Mouse (Mus musculus): Measurements from ENCODE around the gene Arfgef3.

Arfgef3 gene

GRCm38 (mm10) chr10:18743286-18744142 lies at the start of gene Arfgef3:
Gene Arfgef3, minus strand, starts transcription at chr10:18743949.
- peak; percentile 63 for DNase-seq (ENCODE audit: extremely low spot score, low spot score)

DNA sequence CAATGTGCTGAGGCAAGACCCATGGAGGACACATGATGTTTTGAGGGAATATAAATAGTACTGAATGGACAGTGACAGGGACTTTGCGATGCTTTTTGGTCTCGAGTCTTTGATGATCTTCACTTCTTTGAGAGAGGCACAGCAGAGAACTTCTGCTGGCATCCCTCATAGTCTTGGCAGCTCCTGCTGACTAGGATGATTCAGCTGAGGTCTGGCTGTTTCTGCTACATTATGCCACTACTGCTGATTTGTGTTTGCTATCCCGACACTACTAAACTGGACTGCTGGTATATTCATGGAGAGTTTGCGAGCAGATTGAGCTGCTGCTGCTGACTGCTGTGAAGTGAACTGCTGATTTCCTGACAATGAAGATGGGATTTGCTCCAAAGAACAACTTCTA lies 46.3 kb upstream of the Arfgef3 start:
- no peak for DNase-seq (ENCODE audit: extremely low spot score, low spot score)

DNA sequence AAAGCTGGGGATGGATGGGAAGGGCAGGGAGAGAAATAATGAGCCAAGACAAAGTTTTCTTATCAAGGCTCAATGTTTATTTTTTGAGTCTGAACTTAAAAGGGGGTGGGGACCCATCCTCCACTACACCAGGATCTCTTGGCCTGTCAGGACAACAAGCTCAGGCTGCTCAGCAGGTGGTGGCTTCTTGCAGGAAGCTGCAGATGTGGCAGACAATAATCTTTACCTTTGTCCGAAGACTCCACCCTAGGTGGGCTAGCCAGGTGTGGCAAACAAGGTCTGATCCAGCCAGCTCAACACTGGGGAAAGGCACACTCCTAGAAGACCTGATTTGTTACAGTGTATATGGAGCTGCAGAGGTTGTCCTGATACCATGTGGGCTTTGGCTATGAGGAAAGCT lies 44.9 kb upstream of the Arfgef3 start:
- DNase-seq (ENCODE audit: extremely low spot score, low spot score) = no peak

DNA sequence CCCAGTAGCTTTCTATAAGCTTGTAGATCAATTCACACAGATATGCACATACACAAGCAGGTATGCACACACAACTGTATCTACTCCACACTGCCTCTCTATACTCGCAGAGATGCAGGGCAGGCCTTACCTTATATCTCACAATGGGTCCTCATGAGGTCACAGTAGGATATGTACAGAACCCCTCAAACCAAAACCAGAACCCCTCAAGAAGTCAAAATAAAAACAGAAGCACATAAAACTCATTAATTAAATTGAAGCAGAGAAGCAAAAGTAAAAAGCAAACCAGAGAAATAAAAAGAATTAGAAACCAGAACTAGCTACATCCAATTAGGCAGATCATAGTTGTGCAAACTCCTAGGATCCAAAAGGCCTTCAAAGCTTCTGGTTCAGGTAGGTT lies 42.9 kb upstream of the Arfgef3 start, which contains the start of gene Gm4922:
Gene Gm4922, minus strand, starts transcription at position 101 of the 400 bp plus-strand sequence.
- DNase-seq (ENCODE audit: extremely low spot score, low spot score) = no peak

DNA sequence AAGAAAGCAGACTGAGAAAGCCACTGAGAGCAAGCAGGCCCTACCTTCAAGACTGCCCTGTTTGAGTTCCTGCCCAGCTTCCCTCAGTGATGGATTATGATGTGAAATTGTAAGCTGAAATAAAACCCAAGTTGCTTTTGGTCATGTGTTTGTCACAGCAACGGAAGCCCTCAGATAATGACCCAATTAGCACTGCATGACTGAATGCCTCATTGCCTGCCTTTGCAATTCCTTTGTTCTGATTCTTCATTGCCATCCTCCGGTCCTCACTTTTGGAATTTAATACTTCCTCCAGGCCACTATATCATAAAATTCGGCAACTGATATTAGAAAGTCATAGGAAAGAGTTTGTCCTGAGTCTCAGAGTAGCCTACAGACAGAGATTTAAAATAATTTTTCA lies 33.8 kb upstream of the Arfgef3 start:
- no peak for DNase-seq (ENCODE audit: extremely low spot score, low spot score)

DNA sequence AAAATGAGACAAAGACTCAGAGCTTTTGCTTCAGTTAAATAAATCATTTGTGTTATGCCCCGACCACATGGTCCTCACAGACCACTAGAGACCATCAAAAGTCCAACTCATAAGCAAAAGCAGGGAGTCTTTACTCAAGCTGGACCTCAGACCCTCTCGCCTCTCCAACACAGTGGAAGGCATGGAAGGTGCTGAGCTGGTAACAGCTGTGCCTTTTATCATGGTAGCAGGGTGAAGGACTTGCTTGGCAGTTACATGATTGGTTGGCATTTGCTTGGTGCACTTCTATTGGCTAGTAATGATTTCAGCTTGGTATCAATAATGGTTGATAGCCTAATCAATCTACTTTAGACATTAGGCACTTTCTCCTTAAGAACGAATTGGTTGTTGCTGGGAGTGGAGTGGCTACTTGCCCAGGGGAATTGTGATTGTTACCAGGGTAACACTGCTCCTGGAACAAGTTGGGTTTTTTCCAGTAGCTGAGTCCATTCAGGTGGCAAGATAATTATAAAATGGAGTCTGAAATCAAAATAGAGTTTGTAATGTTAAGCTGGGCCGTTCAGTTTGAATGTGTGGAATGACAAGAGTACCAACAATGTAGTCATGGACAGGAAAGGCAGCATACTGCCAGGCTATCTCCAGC lies 28.9 kb upstream of the Arfgef3 start:
- no peak for DNase-seq (ENCODE audit: extremely low spot score, low spot score)

DNA sequence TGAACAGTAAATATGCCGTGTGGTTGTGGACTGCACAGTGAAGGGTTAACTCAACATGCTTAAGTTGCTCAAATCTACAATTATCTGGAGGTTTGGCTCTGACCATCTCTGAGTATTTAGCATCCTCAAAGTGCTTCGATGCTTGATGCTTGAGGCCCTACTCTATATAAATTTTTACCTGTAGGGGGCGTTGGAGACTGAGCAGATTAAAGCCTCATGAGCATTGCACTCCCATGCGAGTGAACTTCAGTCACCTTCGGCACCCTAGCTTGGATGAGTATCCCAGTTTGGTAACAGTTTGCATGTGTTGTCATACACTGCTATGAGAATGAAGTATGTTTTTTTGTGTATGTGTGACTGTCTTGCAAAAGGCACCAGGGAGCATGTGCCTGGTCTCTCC lies 26.2 kb upstream of the Arfgef3 start:
- no peak for DNase-seq (ENCODE audit: extremely low spot score, low spot score)

GRCm38 (mm10) chr10:18760241-18760640 lies 16.5 kb upstream of the Arfgef3 start:
- DNase-seq (ENCODE audit: extremely low spot score, low spot score) = peak; percentile 70

GRCm38 (mm10) chr10:18750057-18750456 lies 6.3 kb upstream of the Arfgef3 start:
- DNase-seq (ENCODE audit: extremely low spot score, low spot score) = no peak

DNA sequence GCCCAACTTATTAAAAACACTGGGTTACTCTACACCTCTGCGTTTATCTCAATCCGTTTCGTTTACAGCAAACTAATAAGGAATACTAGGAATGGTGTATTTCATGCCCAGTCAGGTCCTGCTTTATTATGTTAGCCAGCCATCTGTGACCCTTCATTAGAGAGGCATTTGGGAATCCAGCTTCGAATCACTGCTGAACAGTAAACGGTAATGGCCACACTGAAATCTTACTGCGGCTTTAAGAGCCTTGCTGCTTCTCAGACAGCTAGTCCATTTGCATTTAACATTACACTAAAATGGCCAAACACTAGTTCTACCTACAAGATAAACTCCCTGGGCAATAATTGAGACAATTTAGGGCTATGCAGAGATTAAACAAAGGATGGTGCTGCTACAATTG lies 1.7 kb downstream of the Arfgef3 start:
- no peak for DNase-seq (ENCODE audit: extremely low spot score, low spot score)

DNA sequence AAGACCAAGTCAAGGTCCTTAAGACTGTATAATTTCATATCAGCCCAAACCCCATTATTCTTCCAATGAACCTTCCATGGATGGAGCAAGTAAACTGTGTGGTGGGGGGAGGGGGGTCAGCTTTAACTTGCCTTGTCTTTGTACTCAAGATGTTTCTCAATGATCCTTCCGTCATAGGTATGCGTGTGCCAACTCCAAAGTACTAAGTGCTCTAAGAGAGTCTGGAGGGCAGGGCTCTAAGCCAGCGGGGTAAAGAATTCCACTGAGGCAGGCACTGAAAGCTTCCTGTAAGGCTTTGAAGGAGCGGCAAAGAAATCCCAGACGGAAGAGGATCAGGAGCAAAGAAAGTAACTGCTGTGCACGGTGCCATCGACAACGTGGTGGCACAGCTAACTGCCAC lies 2.7 kb downstream of the Arfgef3 start:
- no peak for DNase-seq (ENCODE audit: extremely low spot score, low spot score)

DNA sequence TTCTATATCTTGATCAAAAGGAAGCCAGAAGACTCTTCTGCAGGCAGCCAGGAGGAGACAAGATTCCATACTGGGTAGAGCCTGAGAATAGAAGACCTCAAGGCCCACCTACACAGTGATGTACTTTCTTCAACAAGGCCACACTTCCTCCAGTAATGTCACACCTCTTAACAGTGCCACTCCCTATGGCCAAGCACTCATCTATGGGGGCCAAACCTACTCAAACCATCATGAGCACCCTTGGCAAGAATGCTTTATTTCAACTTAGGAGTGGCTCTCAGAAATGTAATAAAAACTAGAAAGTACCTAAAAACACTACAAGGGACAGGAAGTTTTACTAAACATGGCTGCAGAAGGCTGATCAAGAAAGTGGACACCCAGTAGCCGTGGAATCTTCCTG lies 15.2 kb downstream of the Arfgef3 start:
- DNase-seq (ENCODE audit: extremely low spot score, low spot score) = no peak

- no peak for DNase-seq (ENCODE audit: extremely low spot score, low spot score)
Measured at GRCm38 (mm10) chr10:18711436-18711835, 32.3 kb downstream of the Arfgef3 start.

DNA sequence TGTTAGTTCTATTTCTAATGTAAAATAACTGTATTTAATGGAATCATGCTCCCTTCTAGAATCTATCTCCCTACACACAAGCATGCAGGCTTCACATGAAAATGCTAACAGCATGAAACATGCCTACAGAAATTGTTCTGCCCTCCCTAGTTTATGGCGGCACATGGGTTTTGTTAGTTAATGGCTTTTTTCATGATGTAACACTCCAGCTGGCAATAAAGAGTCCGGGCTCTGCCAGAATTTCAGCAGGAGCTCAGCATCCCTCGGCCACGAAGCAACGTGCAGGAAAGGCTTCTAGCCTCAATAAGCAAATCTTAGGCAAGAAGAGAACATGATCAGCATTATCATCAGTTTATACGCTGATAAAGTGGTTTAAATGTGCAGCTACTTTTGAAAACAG lies 32.8 kb downstream of the Arfgef3 start:
- no peak for DNase-seq (ENCODE audit: extremely low spot score, low spot score)

GRCm38 (mm10) chr10:18709836-18710235 lies 33.9 kb downstream of the Arfgef3 start:
- no peak for DNase-seq (ENCODE audit: extremely low spot score, low spot score)

DNA sequence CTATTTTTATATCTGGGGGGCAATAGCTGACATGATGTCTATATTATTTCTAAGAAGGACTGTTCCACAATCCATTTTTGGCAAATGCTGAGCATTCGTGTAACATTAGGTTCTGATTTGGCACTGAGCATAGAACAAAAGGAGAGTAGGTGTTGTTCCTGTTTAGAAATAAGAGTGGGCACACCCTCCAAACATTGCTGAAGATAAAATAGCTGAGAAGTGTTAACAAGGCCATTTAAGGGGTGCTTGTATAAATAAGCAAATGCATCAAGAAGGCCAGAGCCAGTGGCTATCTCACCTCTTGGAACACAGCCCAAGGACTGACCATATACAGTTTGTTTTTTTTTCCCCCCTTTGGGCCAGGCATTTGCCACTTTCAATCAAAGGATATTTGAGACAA lies 35.1 kb downstream of the Arfgef3 start:
- no peak for DNase-seq (ENCODE audit: extremely low spot score, low spot score)

DNA sequence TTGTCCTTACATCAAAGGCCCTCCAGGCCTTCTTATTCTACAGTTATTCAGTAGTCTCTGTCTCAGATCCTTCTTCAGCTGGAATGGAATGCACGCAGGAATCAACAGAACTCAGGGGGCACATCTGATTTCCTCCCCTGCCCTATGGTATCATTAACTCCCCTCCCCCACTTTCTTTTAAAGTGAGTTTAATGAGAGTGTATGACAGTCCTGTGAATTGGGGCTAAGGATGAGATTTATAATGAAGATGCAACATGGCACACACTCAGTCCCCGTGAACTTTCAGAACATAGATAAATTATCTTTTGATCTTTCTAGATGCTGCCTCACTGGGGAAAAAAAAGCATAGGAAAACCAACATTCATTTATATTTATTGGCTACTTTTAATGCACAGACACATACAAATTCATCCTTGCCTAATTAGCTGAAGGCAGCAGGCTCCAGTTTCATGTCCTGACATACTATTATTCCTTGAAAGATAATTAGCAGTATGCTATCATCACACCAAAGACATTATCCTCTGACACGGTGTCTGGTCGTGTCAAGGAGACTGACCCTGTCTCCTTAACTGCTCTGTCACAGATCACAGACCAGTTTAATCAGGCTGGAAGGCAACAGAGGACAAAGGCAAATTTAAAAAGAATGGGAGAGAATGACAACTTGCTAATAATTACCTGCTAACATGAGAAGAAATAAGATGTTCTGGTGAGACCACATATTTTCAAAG lies 39.2 kb downstream of the Arfgef3 start:
- no peak for DNase-seq (ENCODE audit: extremely low spot score, low spot score)

- DNase-seq (ENCODE audit: extremely low spot score, low spot score) = no peak
Measured at GRCm38 (mm10) chr10:18701517-18701916, 42.2 kb downstream of the Arfgef3 start.

DNA sequence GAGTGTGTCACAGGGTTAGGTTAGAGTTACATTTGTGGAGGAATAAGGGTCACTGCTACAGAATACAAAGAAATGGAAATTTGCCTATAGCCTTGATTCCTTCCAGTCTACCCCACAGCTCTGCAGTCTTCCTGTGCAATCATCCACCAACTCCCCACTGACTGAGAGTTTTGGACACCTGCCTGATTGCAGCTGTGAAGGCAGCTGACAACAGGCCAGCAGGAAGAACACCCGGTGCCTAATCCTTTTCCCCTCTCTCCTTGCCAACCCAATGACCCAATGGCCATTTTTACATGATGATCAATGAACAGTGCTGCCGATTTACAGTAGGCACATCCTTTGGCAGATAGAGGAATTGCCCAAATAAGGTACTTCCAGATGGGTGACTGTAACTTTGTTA lies 43.6 kb downstream of the Arfgef3 start:
- DNase-seq (ENCODE audit: extremely low spot score, low spot score) = no peak

GRCm38 (mm10) chr10:18699151-18699550 lies 44.6 kb downstream of the Arfgef3 start:
- DNase-seq (ENCODE audit: extremely low spot score, low spot score) = no peak

- no peak for DNase-seq (ENCODE audit: extremely low spot score, low spot score)
Measured at GRCm38 (mm10) chr10:18696461-18696860, 47.3 kb downstream of the Arfgef3 start.

DNA sequence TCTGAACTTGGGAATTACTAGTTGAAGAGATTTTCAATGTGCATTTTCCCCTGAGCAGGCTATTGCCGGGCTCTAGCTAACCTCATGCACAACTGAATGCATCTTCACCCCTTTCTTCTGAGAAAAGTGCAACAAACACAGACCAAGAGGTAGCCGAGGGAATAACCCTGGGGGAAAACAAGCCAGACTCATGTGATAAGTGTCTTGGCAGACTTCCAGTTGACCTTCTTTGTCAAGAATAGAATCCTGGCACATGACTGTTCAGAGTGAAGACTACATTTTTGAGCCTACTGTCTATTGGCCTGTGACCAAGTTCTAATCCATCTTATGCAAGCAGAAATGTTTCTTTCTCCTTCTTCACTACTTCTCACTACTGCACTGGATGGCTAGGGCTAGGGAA lies 55.5 kb downstream of the Arfgef3 start:
- no peak for DNase-seq (ENCODE audit: extremely low spot score, low spot score)
